Mouse (Mus musculus) midbrain, postnatal 0 days (tissue): ENCODE results near the gene Rassf8. TPM values are rescaled to one million over a fixed set of nuclear protein-coding genes. Genes with fewer than 3 reads are reported as not detected.

Source experiments
- ATAC-seq: fragments of 200-750 bp; cut with Nextera tagmentation; 2 replicates; pipeline ENCODE4 v1.8.0; 2017; ENCODE audit warnings: moderate number of reproducible peaks, mild to moderate bottlenecking, moderate TSS enrichment, moderate library complexity; ENCODE audit not compliant: low FRiP score
- DNase-seq: peaks from one replicate; pipeline ENCODE4 v3.0.0-alpha.2; 2015; ENCODE audit warnings: low spot score
- H3K27ac ChIP-seq: fragments of 300-500 bp; sonication (generic); 2 replicates; pipeline ENCODE4 v1.5.1; 2014; ENCODE audit warnings: low read depth, mild to moderate bottlenecking, low read length, mixed read lengths
- H3K27me3 ChIP-seq: fragments of 300-500 bp; sonication (generic); 2 replicates; pipeline ENCODE4 v1.6.1; 2014; ENCODE audit warnings: low read length, control low read depth, mixed read lengths; ENCODE audit not compliant: insufficient read depth
- H3K36me3 ChIP-seq: fragments of 300-500 bp; sonication (generic); 2 replicates; pipeline ENCODE4 v1.6.1; 2014; ENCODE audit warnings: low read length, control low read depth, mixed read lengths; ENCODE audit not compliant: insufficient read depth
- H3K4me1 ChIP-seq: fragments of 300-500 bp; sonication (generic); 2 replicates; pipeline ENCODE4 v1.6.1; 2014; ENCODE audit warnings: mild to moderate bottlenecking, control low read depth, antibody characterized with exemption, low read length, mixed read lengths; ENCODE audit not compliant: insufficient read depth
- H3K4me2 ChIP-seq: fragments of 300-500 bp; sonication (generic); 2 replicates; pipeline ENCODE4 v1.6.1; 2014; ENCODE audit warnings: low read depth, mild to moderate bottlenecking, low read length, mixed read lengths; ENCODE audit not compliant: poor library complexity, severe bottlenecking
- H3K4me3 ChIP-seq: fragments of 300-500 bp; sonication (generic); 2 replicates; pipeline ENCODE4 v1.5.1; 2014; ENCODE audit warnings: low read depth, mild to moderate bottlenecking, low read length, moderate library complexity
- H3K9ac ChIP-seq: fragments of 300-500 bp; sonication (generic); replicated peaks from 2 replicates; pipeline ENCODE4 v1.6.1; 2014; ENCODE audit warnings: mild to moderate bottlenecking, low read length, moderate library complexity, mixed read lengths; ENCODE audit not compliant: poor library complexity, severe bottlenecking
- H3K9me3 ChIP-seq: fragments of 300-500 bp; sonication (generic); 2 replicates; pipeline ENCODE4 v1.6.1; 2016; ENCODE audit warnings: low read length, control low read depth
- CTCF ChIP-seq: IDR thresholded peaks from 2 replicates; pipeline ENCODE4 v1.5.1; 2016; ENCODE audit warnings: antibody characterized with exemption, mild to moderate bottlenecking
- WGBS: fragments of 180-500 bp; shearing (Covaris S2); extraction: QIAGEN DNeasy Blood & Tissue Kit; methylation state at CpG from one replicate; pipeline ENCODE4 v1.1.7; 2014; 5-methylcytosine and 5-hydroxymethylcytosine counted together
- polyA plus RNA-seq: library from polyadenylated mRNA; unstranded; fragments of >200 nt; fragmentation: Nextera tagmentation; extraction: Ambion mirVana; gene quantifications from 2 replicates; pipeline ENCODE4 v1.2.1, GENCODE M21; 2015
- total RNA-seq: library from RNA; depleted of rRNA; stranded (reverse); fragments of >200 nt; gene quantifications from 2 replicates; pipeline ENCODE4 v1.2.3, GENCODE M21; 2014

Rassf8 gene
- total and polyA plus RNA-seq, 2 experiments from 2014 or later, result 5.6 to 16.3 TPM

GRCm38 (mm10) chr6:145789738-145790137 lies 43.2 kb downstream of the Rassf8 start:
- no peak for DNase-seq
- no peaks in the 10 kb centered on the region for H3K4me1 ChIP-seq
- no peaks in the 10 kb centered on the region for H3K36me3 ChIP-seq
- no peaks in the 10 kb centered on the region for H3K27me3 ChIP-seq
- 96% methylated on average over 4 of the region's 4 CpGs for WGBS
- H3K4me3 ChIP-seq, result no peak overlapping the region
- H3K9me3 ChIP-seq, result no peaks in the 10 kb centered on the region
- no peak for TF ChIP-seq CTCF
- no peak for ATAC-seq
- no peak overlapping the region for H3K4me2 ChIP-seq
- H3K9ac ChIP-seq, result no peak overlapping the region
- no peak overlapping the region for H3K27ac ChIP-seq

- Histone ChIP-seq H3K27me3 (no peaks in the 10 kb centered on the region), H3K9ac (no peak overlapping the region), H3K36me3 (no peaks in the 10 kb centered on the region), H3K27ac (no peak overlapping the region), H3K9me3 (no peaks in the 10 kb centered on the region), H3K4me1 (no peaks in the 10 kb centered on the region), H3K4me3 (no peak overlapping the region), H3K4me2 (no peak overlapping the region)
- DNase-seq (no peak), ATAC-seq (no peak)
- WGBS, result 71% methylated on average over 7 of the region's 7 CpGs
- TF ChIP-seq CTCF, result no peak
Observed at GRCm38 (mm10) chr6:145792373-145792772, 45.8 kb downstream of the Rassf8 start.

DNA sequence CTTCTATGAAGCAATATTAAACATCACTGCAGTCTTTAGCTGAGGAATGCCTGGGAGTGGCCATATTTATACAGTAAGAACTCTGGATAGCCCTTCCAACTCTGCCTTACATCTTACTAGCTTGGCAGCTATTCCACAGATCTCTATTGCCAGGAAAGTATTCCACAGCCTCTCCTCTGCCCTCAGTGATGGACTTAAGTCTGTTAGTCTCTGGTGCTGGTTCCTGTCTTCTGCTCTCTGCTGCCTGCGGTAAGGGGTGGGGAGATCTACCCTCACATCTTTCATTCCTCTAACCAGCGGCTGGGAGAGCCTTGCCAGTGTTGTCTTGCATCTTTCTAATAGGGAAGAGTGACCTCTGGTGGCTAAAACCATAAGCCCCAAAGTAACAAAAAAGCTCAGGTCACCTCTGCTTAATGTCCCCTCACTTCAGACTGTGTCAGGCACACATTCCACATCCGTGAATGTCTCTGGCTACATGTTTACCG lies 46.6 kb downstream of the Rassf8 start:
- no peak overlapping the region for H3K4me2 ChIP-seq
- 19% methylated on average over 4 of the region's 4 CpGs for WGBS
- H3K27me3 ChIP-seq, result no peaks in the 10 kb centered on the region
- ATAC-seq (no peak), DNase-seq (peak; percentile 77)
- no peaks in the 10 kb centered on the region for H3K4me1 ChIP-seq
- no peak overlapping the region for H3K27ac ChIP-seq
- no peak overlapping the region for H3K4me3 ChIP-seq
- no peaks in the 10 kb centered on the region for H3K36me3 ChIP-seq
- H3K9ac ChIP-seq, result no peak overlapping the region
- no peaks in the 10 kb centered on the region for H3K9me3 ChIP-seq
- peak; percentile 76 for TF ChIP-seq CTCF

- no peak overlapping the region for H3K4me2 ChIP-seq
- ATAC-seq (no peak), DNase-seq (no peak)
- H3K27ac ChIP-seq, result no peak overlapping the region
- no peaks in the 10 kb centered on the region for H3K27me3 ChIP-seq
- H3K9me3 ChIP-seq, result no peaks in the 10 kb centered on the region
- no peak overlapping the region for H3K4me3 ChIP-seq
- no peaks in the 10 kb centered on the region for H3K36me3 ChIP-seq
- WGBS, result 55% methylated on average over 4 of the region's 4 CpGs
- peak; percentile 49 for TF ChIP-seq CTCF
- H3K4me1 ChIP-seq, result no peaks in the 10 kb centered on the region
- H3K9ac ChIP-seq, result no peak overlapping the region
Observed at GRCm38 (mm10) chr6:145794671-145795070, 48.1 kb downstream of the Rassf8 start.

DNA sequence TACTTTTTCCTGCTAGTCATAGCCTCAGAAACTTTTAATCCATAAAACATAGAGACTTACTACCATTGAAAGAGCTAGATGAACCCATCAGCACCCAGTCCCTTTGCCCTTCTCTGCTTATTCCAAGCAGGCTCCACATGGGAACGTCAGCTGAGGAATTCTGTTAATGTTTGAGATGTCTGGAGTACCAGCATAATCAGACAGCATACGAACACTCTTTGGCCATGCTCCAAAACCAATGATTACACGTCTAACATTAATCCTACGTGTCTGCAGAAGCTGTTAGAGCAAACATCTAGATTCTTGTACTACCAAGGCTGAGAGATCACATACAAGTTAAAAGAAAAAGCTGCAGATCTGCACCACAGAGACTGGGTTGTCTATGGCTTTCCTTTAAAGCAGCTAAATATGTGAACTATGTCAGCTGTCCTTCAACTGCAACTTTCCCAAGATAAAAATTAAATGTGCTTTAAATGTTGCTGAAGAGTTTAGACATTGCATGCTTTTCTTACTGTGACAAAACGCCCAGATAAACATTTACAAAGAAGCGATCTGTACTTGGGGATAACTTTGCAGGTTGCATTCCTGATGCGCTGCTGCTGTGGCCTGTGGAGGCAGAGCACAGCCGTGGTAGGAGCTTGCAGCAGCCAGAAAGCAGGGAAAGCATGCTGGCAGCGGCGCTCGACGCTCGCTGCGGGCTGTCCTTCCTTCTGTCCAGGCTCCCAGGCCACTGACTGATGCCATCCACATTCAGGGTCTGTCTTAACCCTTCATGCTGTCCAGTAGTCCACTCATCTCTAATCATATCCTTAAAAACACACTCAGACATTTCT lies 49.9 kb downstream of the Rassf8 start:
- no peak overlapping the region for H3K4me3 ChIP-seq
- no peak overlapping the region for H3K4me2 ChIP-seq
- no peaks in the 10 kb centered on the region for H3K27me3 ChIP-seq
- no peaks in the 10 kb centered on the region for H3K4me1 ChIP-seq
- DNase-seq (no peak), ATAC-seq (no peak)
- H3K27ac ChIP-seq, result no peak overlapping the region
- WGBS, result 50% methylated on average over 14 of the region's 14 CpGs
- no peak overlapping the region for H3K9ac ChIP-seq
- H3K9me3 ChIP-seq, result no peaks in the 10 kb centered on the region
- no peaks in the 10 kb centered on the region for H3K36me3 ChIP-seq
- TF ChIP-seq CTCF, result peak; percentile 5; the same call in 1 of the 2 replicates

DNA sequence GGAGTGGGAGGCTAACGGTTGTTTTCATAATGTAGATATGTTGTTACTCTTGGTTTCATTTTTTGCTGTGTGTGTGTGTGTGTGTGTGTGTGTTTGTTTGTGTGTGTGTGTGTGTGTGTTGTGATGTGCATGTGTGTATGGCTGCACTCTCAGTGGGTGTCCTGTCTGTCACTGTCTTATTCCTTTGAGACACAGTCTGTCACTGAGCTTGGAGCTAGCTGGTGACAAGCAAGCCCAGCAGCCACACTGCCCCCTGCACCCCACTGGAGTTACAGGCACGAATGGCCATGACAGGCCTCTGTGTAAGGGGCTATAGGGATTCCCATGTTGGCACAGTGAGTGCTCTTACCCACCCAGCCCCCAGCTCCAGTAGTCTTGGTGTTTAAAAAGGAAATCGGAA lies 51.1 kb downstream of the Rassf8 start:
- Histone ChIP-seq H3K4me1 (no peaks in the 10 kb centered on the region), H3K9ac (no peak overlapping the region), H3K27ac (no peak overlapping the region), H3K36me3 (no peaks in the 10 kb centered on the region), H3K9me3 (no peaks in the 10 kb centered on the region), H3K4me3 (no peak overlapping the region), H3K4me2 (no peak overlapping the region), H3K27me3 (no peaks in the 10 kb centered on the region)
- 56% methylated on average over 3 of the region's 3 CpGs for WGBS
- DNase-seq, result no peak
- peak; percentile 14; the same call in 1 of the 2 replicates for TF ChIP-seq CTCF
- ATAC-seq, result no peak
